Mouse (Mus musculus): Measurements from ENCODE around the gene Atg13.

DNA sequence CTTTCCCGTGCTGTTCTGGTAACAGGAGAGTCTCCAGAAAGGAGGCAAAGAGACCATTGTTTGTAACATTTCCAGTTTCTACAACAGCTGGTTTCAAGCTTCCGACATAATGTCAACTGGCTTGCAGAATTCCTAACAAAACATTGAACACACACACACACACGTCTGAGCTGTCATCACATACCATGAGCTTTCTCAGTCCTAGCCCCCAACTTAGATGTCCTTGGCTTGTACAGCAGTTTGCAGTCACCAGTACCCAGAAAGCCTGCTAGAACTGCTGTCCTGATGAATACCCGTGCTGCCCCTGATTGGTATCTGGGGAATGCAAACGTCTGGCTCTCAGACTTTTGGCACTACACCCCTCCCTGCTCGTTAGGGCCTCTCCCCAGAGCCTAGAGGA lies 54.5 kb downstream of the Atg13 start:
- TF ChIP-seq POLR2A (IDR thresholded peaks at IDR 0.05; ENCODE audit: borderline replicate concordance, low read depth, low read length) (no peak), CTCF (IDR thresholded peaks at IDR 0.05; ENCODE audit: low read depth, low read length) (no peak)
